Mouse (Mus musculus): Measurements from ENCODE around the gene Prr15l. TPM values are rescaled to one million over a fixed set of nuclear protein-coding genes. Genes with fewer than 3 reads are reported as not detected.

Prr15l gene
- polyA plus RNA-seq, 1 experiment from 2014 or later: 0.68 TPM

DNA sequence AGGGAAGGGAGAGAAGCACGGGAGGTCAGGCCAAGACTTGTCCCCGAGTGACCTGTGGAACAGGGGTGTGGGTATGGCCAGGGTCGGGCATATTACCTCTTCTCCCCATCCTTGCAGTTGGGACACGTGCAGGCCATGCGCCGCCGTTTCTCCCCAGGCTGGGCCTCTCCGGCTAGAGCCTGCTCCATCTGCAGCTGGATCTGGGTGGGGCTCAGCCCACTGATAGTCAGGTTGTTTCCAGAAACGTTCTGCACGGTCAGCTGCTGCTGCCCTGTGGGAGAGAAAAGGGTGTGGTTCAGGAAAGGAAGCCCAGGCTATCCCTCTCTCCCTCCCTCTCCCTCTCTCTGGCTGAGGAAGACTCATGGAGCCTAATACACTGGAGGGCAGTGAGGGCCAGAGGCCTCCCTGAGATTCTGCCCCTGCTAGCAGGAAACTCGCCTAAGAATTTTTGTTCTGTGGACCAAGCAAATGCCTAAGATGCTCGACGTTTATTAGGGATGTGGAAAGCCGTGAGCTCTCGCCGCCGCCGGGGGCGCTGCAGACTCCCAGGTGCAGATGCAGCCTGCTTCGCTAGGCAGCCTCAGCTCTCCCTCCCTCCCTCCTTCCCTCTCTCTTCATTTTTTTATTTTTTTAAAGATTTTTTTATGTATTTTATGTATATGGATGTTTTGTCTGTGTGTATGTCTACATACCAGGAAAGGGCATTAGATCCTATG lies 28.3 kb downstream of the Prr15l start:
- H3K9ac ChIP-seq (replicated peaks): no peak overlapping the region
- WGBS: 57% methylated on average over 20 of the region's 20 CpGs
- no peaks in the 10 kb centered on the region for H3K4me1 ChIP-seq
- no peak for ATAC-seq (ENCODE audit: low FRiP score, low read depth)
- H3K4me2 ChIP-seq (replicated peaks): no peak overlapping the region
- H3K27me3 ChIP-seq: no peaks in the 10 kb centered on the region
- peaks cover 95% of the 10 kb centered on the region for H3K36me3 ChIP-seq
- H3K27ac ChIP-seq (replicated peaks): no peak overlapping the region
- no peak overlapping the region for H3K4me3 ChIP-seq
- H3K9me3 ChIP-seq: no peaks in the 10 kb centered on the region

DNA sequence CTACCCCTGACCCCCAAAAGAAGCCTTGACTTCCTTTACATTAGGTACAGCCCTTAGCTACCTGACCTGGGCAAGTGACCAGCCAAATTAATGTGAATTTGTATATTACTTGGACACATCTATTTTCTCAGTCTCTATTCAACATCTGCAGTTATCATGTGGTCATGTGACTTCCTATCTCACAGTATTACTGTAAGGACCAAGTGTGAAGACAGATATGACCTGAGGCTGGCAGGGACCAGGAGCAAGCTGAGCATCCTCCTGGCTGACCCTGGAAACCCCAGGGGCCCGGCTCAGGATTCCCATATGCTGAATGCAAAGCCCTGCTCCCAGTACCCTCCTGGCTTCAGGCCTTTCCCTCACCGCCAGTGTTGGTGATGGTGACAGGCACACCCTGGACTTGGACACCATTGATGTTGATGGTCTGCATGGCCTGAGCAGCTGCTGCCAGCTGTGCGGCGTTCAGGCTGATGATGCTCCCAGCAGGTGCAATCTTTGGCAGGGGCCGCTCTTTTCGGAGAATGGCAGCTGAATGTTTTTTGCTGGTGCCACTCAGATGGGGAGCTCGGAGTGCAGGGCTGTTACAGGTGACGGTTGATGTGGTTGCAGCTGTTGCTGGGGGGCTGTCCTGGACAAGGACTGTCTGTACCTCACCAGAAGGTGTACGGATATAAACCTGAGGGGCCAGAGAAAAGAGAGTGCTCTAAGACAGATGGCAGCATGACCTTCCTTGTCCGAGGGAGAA lies 29.3 kb downstream of the Prr15l start:
- Histone ChIP-seq H3K36me3 (peaks cover 95% of the 10 kb centered on the region), H3K9ac (replicated peaks) (no peak overlapping the region), H3K4me1 (no peaks in the 10 kb centered on the region), H3K4me3 (no peak overlapping the region), H3K27me3 (no peaks in the 10 kb centered on the region), H3K9me3 (no peaks in the 10 kb centered on the region), H3K4me2 (replicated peaks) (no peak overlapping the region), H3K27ac (replicated peaks) (no peak overlapping the region)
- no peak for ATAC-seq (ENCODE audit: low FRiP score, low read depth)
- WGBS: 92% methylated on average over 10 of the region's 10 CpGs

DNA sequence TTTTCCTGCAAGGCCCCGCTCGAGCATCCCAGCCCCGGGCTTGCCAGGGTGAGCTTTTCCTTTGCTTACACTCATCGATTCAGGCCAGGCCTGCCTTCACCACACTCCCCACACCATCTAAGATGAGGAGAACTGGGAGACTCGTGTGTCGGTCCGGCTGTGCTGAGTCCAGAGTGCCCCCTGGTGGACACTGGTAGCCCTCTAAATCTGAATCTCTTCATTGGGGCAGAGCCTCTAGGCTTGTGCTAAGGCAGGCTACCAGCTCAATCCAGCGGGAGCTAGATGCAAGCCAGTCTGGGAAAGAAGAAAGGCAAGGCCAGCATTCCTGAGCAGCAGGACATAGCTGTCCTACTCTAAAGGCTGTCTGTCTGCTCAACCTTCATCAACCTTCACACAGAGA lies 35.7 kb downstream of the Prr15l start:
- Histone ChIP-seq H3K4me1 (no peaks in the 10 kb centered on the region), H3K9me3 (no peaks in the 10 kb centered on the region), H3K9ac (replicated peaks) (no peak overlapping the region), H3K4me3 (no peak overlapping the region), H3K27me3 (no peaks in the 10 kb centered on the region), H3K36me3 (peaks cover 50% of the 10 kb centered on the region), H3K27ac (replicated peaks) (no peak overlapping the region), H3K4me2 (replicated peaks) (no peak overlapping the region)
- ATAC-seq (ENCODE audit: low FRiP score, low read depth): 0 out of 2 replicates have a peak, but pooled peaks have one; percentile 47
- 19% methylated on average over 8 of the region's 8 CpGs for WGBS

DNA sequence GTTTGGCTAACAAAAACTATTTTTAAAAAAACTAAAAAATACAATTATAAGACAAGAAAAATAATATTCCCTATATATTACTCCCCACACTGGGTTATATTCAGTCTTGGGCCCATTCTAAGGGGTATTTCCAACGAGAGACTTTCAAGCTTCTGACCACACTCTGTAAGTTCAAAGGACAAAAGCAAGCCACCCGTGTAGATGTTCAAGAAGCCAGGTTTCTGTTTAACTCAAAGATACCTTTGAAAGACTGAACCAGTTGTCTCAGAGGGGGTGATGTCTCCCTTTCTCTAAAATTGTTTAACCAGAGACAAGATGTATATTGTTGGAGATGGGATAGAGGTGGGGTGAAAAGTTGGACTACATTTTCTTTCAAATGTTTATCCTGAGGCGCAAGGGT lies 38.3 kb downstream of the Prr15l start:
- Histone ChIP-seq H3K27ac (replicated peaks) (no peak overlapping the region), H3K36me3 (peaks cover 24% of the 10 kb centered on the region), H3K27me3 (no peaks in the 10 kb centered on the region), H3K4me1 (no peaks in the 10 kb centered on the region), H3K9ac (replicated peaks) (no peak overlapping the region), H3K4me3 (no peak overlapping the region), H3K9me3 (no peaks in the 10 kb centered on the region), H3K4me2 (replicated peaks) (no peak overlapping the region)
- no peak for ATAC-seq (ENCODE audit: low FRiP score, low read depth)
- WGBS: 95% methylated on average over 3 of the region's 3 CpGs

DNA sequence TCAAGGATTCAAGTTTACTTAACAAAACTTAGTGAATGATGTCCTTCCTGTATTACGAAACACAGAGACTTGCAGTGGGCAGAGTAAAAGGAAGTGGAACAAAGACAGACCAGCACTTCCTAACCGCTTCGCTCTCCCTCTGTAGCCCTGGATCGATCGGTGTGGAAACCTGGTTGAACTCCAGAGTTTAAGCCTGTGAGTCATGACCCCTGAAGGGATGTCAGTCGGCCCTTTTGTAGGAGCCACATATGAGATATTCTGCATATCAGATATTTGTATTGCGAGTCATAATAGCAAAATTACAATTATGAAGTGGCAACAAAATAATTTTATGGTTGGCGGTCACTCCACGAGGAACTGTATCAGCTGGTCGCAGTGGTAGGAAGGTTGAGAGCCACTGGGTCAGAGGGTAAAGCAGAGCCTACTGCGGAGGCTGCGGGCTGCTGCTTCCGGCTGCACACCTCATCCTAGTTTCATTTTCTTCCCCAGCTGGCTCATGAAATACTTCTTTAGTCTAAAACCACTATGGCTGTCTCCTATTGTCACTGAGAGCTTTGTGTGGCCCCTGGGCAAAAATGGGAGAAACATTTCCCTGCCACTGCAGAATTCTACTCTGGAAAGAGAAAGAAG lies 39.1 kb downstream of the Prr15l start:
- ATAC-seq (ENCODE audit: low FRiP score, low read depth): no peak
- 92% methylated on average over 13 of the region's 13 CpGs for WGBS
- H3K27ac ChIP-seq (replicated peaks): peak overlapping the region; percentile 30; the same call in 1 of the 2 replicates
- no peaks in the 10 kb centered on the region for H3K9me3 ChIP-seq
- no peaks in the 10 kb centered on the region for H3K27me3 ChIP-seq
- no peak overlapping the region for H3K4me2 ChIP-seq (replicated peaks)
- H3K36me3 ChIP-seq: peaks cover 16% of the 10 kb centered on the region
- H3K9ac ChIP-seq (replicated peaks): no peak overlapping the region
- H3K4me1 ChIP-seq: no peaks in the 10 kb centered on the region
- H3K4me3 ChIP-seq: no peak overlapping the region

DNA sequence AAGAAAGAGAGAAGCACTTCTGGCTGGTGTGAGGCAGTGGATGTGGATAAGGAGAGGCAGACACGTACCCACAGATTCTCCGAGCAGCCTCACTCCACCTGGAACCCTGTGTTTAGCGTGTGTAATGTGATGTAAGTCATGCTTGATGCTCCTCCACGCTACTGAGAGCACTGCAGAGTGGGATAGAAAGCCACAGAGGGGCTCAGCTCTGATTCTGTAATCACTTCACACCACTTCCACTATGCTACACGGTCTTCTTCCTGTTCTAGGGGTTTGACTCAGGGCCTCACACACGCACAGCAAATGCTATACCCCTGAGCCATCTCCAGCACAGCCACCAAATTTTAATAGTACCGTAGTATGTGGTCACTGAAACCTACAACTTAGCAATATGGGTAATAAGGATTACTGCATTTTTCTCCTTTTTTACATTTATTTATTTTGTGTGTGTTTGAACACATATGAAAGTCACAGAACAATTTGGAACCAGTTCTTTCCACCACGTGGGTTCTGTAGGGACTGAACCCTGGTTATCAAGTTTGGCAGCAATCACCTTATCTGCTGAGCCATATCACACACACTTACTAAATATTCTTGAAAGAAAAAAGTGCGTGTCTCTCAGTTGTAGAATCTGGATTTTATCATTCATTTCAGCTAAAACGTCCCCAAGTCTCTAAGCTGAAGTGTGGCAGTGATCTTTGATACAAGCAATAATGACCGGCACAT lies 39.8 kb downstream of the Prr15l start:
- Histone ChIP-seq H3K27me3 (no peaks in the 10 kb centered on the region), H3K36me3 (peaks cover 9% of the 10 kb centered on the region), H3K4me1 (peaks cover 5% of the 10 kb centered on the region; the same call in 1 of the 2 replicates), H3K9ac (replicated peaks) (no peak overlapping the region), H3K27ac (replicated peaks) (peak overlapping the region; percentile 30; the same call in 1 of the 2 replicates), H3K4me3 (no peak overlapping the region), H3K4me2 (replicated peaks) (no peak overlapping the region), H3K9me3 (no peaks in the 10 kb centered on the region)
- no peak for ATAC-seq (ENCODE audit: low FRiP score, low read depth)
- 91% methylated on average over 11 of the region's 11 CpGs for WGBS

DNA sequence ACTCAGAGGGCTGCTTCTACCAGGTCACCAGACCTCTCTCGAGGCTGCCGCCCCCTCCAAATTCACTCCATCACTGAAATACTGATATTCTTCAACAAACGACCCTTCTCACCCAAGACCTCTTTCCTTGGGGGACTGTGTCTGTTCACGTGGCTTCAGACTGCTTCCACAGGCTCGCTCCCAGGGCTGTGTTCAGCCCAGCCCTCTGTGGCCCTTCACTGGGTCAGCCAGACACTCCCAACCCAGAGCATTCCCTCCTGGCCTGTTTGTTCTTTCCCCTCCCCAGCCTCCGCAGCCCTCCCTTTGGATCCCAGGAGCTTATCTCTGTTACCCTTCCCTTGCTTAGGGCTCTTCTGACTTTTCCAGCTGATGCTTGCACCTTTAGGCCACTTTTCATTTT lies 40.6 kb downstream of the Prr15l start:
- ATAC-seq (ENCODE audit: low FRiP score, low read depth): no peak
- peaks cover 5% of the 10 kb centered on the region; the same call in 1 of the 2 replicates for H3K4me1 ChIP-seq
- H3K27ac ChIP-seq (replicated peaks): no peak overlapping the region
- H3K9ac ChIP-seq (replicated peaks): no peak overlapping the region; the same call in 1 of the 2 replicates
- H3K9me3 ChIP-seq: no peaks in the 10 kb centered on the region
- H3K4me2 ChIP-seq (replicated peaks): no peak overlapping the region
- WGBS: 70% methylated on average over 6 of the region's 6 CpGs
- H3K4me3 ChIP-seq: no peak overlapping the region
- H3K27me3 ChIP-seq: no peaks in the 10 kb centered on the region
- 0 out of 2 replicates have a peak, but pooled peaks cover 3% of the 10 kb centered on the region for H3K36me3 ChIP-seq

DNA sequence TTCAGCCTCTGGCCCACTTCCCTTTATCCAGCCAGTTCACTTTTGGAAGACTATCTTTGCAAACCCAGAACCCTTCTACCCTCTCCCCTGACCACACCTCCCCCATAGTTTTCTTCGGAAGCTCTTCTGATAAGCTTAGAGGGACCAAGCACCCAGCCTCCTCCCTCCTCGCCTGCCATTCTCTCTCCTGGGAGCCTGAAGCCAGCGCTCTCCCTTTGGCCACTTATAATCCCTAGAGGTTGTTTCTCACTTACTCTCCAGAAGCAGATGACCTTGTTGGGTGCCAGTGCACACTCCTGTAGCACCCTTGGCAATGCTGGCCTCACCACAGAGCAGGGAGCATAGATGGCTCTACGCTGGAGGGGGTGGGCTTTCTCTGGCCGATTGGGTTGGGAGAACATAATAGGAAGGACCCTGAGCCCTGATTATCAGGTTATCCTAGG lies 41.4 kb downstream of the Prr15l start:
- no peak overlapping the region for H3K4me2 ChIP-seq (replicated peaks)
- no peaks in the 10 kb centered on the region for H3K9me3 ChIP-seq
- WGBS: 70% methylated on average over 5 of the region's 5 CpGs
- no peaks in the 10 kb centered on the region for H3K27me3 ChIP-seq
- no peak overlapping the region for H3K4me3 ChIP-seq
- H3K4me1 ChIP-seq: peaks cover 5% of the 10 kb centered on the region
- H3K9ac ChIP-seq (replicated peaks): no peak overlapping the region; the same call in 1 of the 2 replicates
- no peak overlapping the region for H3K27ac ChIP-seq (replicated peaks)
- ATAC-seq (ENCODE audit: low FRiP score, low read depth): no peak
- H3K36me3 ChIP-seq: 0 out of 2 replicates have a peak, but pooled peaks cover 3% of the 10 kb centered on the region

DNA sequence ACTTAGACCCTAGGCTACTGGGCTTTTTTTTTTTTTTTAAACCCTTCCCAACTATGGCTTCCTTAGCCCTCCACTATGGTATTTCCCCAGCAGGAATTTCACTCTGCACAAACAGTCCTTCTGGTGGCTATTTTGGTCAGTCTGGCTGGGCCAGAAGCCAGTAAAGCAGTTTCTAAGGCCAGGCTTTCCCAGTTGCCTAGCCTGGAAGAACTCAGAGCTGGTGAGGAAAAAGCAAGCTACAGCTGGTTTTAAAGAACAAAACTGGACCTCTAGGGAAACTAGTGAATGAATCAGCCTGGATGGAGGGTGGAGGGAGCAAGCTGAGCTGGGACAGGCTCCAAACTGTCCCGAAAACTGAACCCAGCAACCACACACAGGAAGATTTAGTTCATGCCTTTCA lies 41.8 kb downstream of the Prr15l start:
- no peaks in the 10 kb centered on the region for H3K27me3 ChIP-seq
- WGBS: 94% methylated on average over 1 of the region's 1 CpGs
- no peak overlapping the region for H3K27ac ChIP-seq (replicated peaks)
- H3K36me3 ChIP-seq: 0 out of 2 replicates have a peak, but pooled peaks cover 3% of the 10 kb centered on the region
- no peak overlapping the region for H3K4me3 ChIP-seq
- no peak overlapping the region for H3K9ac ChIP-seq (replicated peaks)
- peaks cover 5% of the 10 kb centered on the region for H3K4me1 ChIP-seq
- no peak for ATAC-seq (ENCODE audit: low FRiP score, low read depth)
- no peaks in the 10 kb centered on the region for H3K9me3 ChIP-seq
- H3K4me2 ChIP-seq (replicated peaks): no peak overlapping the region

DNA sequence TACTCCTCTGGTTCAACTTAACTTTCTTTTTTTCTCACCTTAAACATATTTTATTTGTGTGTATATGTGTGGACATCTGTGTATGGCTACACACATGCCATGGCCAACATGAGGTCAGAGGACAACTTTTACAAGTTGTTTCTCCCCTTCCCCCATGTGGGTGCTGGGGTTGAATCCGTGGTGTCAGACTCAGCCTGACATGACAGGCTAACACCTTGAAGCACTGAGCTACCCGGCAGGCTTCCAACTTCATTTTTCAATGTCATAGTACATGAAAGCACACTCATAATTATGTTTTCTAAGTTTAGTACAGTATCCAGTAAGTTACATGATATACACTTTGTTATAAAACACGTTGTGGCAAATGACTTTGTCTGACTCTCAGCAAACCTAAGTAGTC lies 42.4 kb downstream of the Prr15l start:
- peaks cover 5% of the 10 kb centered on the region for H3K4me1 ChIP-seq
- 91% methylated on average over 3 of the region's 3 CpGs for WGBS
- no peaks in the 10 kb centered on the region for H3K27me3 ChIP-seq
- no peak for ATAC-seq (ENCODE audit: low FRiP score, low read depth)
- H3K36me3 ChIP-seq: 0 out of 2 replicates have a peak, but pooled peaks cover 3% of the 10 kb centered on the region
- H3K27ac ChIP-seq (replicated peaks): no peak overlapping the region
- no peak overlapping the region for H3K4me2 ChIP-seq (replicated peaks)
- H3K4me3 ChIP-seq: no peak overlapping the region
- no peaks in the 10 kb centered on the region for H3K9me3 ChIP-seq
- H3K9ac ChIP-seq (replicated peaks): no peak overlapping the region

DNA sequence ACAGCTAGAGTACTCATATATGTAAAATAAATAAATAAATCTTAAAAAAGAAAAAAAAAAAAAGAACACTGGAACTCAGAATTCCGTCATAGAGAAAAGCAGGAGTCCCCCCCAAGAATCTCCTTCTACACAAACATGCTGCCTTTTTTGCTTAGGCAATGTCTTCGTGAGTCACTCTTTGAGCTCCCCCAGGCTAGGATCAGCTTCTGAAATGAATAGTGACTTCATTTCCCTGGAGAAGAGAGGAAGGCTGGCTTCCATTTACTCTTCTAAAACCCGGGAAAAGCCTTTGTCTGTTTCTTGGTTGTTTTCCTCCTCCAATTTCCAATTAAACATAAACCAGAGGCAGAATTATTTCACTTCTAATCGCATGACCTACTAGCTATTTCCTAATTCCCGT lies 45.0 kb downstream of the Prr15l start:
- H3K4me3 ChIP-seq: no peak overlapping the region
- no peaks in the 10 kb centered on the region for H3K27me3 ChIP-seq
- H3K4me1 ChIP-seq: peaks cover 18% of the 10 kb centered on the region
- 86% methylated on average over 5 of the region's 5 CpGs for WGBS
- H3K27ac ChIP-seq (replicated peaks): no peak overlapping the region
- H3K9me3 ChIP-seq: no peaks in the 10 kb centered on the region
- H3K9ac ChIP-seq (replicated peaks): no peak overlapping the region
- H3K36me3 ChIP-seq: no peaks in the 10 kb centered on the region
- no peak overlapping the region for H3K4me2 ChIP-seq (replicated peaks)
- ATAC-seq (ENCODE audit: low FRiP score, low read depth): no peak

All from midbrain, embryonic 12.5 days (tissue).